Mouse (Mus musculus) heart, embryonic 14.5 days (tissue): ENCODE data around the gene Cdk13. TPM values are rescaled to one million over a fixed set of nuclear protein-coding genes. Genes with fewer than 3 reads are reported as not detected.

Source experiments
- ATAC-seq: fragments of 200-750 bp; cut with Nextera tagmentation; 2 replicates; pipeline ENCODE4 v1.8.0; 2017; ENCODE audit warnings: low read depth, moderate TSS enrichment; ENCODE audit not compliant: insufficient number of reproducible peaks, insufficient read depth, low FRiP score
- H3K27ac ChIP-seq, 2 experiments: fragments of 200-500 bp in 1 of 2; fragments of 300-500 bp in 1 of 2; sonication (generic) in 1 of 2; replicated peaks in 1 of 2; 2 replicates each; pipeline ENCODE4 v1.5.1; 2012 to 2014; ENCODE audit warnings: low read depth in 2 of 2, low read length in 2 of 2, control low read depth in 1 of 2, mild to moderate bottlenecking in 1 of 2, mixed read lengths in 1 of 2; ENCODE audit not compliant: control insufficient read depth in 1 of 2, insufficient read depth in 1 of 2
- H3K27me3 ChIP-seq: fragments of 300-500 bp; sonication (generic); 2 replicates; pipeline ENCODE4 v1.6.1; 2014; ENCODE audit warnings: mild to moderate bottlenecking, low read length, control low read depth; ENCODE audit not compliant: control insufficient read depth, insufficient read depth
- H3K36me3 ChIP-seq: fragments of 300-500 bp; sonication (generic); 2 replicates; pipeline ENCODE4 v1.6.1; 2014; ENCODE audit warnings: mild to moderate bottlenecking, control low read depth, low read length, mixed read lengths; ENCODE audit not compliant: control insufficient read depth, insufficient read depth
- H3K4me1 ChIP-seq, 2 experiments: fragments of 200-500 bp in 1 of 2; fragments of 300-500 bp in 1 of 2; sonication (generic) in 1 of 2; 2 replicates each; pipeline ENCODE4 v1.6.1; 2012 to 2014; ENCODE audit warnings: low read length in 2 of 2, control low read depth in 1 of 2, mixed read lengths in 1 of 2; ENCODE audit not compliant: control insufficient read depth in 2 of 2, insufficient read depth in 2 of 2
- H3K4me2 ChIP-seq: fragments of 300-500 bp; sonication (generic); 2 replicates; pipeline ENCODE4 v1.6.1; 2014; ENCODE audit warnings: mild to moderate bottlenecking, low read length
- H3K4me3 ChIP-seq, 2 experiments: fragments of 200-500 bp in 1 of 2; fragments of 300-500 bp in 1 of 2; sonication (generic) in 1 of 2; 2 replicates each; pipeline ENCODE4 v1.5.1; 2012 to 2014; ENCODE audit warnings: low read length in 2 of 2, mild to moderate bottlenecking in 2 of 2, control low read depth in 1 of 2, low read depth in 1 of 2, moderate library complexity in 1 of 2; ENCODE audit not compliant: control insufficient read depth in 1 of 2, insufficient read depth in 1 of 2
- H3K9ac ChIP-seq: fragments of 300-500 bp; sonication (generic); 2 replicates; pipeline ENCODE4 v1.6.1; 2014; ENCODE audit warnings: mild to moderate bottlenecking, low read length
- H3K9me3 ChIP-seq: fragments of 300-500 bp; sonication (generic); 2 replicates; pipeline ENCODE4 v1.6.1; 2016; ENCODE audit warnings: low read length, control low read depth; ENCODE audit not compliant: control insufficient read depth
- WGBS: fragments of 180-500 bp; shearing (Covaris S2); extraction: QIAGEN DNeasy Blood & Tissue Kit; methylation state at CpG from one replicate; pipeline ENCODE4 v1.1.7; 2014; 5-methylcytosine and 5-hydroxymethylcytosine counted together
- polyA plus RNA-seq: library from polyadenylated mRNA; unstranded; fragments of >200 nt; fragmentation: Nextera tagmentation; extraction: Ambion mirVana; gene quantifications from 2 replicates; pipeline ENCODE4 v1.2.1, GENCODE M21; 2014

The Cdk13 gene
- polyA plus RNA-seq, 1 experiment from 2014 or later, result 17.8 TPM

DNA sequence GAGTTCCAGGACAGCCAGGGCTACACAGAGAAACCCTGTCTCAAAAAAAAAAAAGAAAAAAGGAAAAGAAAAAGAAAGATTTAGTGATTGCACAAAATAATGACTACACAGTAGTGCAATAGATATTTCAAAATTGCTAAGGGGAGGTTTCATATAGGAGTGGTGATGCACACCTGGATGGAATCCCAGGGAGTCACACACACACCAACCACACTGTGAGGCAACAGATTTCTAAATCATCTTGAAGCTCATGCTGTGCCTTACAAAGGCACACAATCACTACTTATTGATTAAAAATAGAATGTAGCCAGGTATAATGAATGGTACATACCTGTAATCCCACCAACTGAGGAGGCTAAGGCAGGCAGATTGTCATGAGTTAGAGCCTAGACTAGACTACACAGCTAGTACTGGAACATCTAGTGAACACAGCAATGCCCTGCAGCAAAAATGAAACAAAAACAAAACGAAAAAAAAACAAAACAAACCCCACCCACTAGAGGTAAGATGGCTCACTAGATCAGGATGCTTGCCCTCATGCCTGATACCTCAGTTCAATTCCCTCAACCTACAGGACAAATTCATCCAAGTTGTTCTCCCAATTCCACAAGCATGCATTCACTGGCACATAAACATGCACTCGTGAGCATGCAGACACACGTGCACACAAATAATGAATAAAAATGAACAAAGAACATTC, 9.0 kb downstream of the Cdk13 start:
- ATAC-seq, result no peak
- no peaks in the 10 kb centered on the region for H3K27me3 ChIP-seq
- no peak overlapping the region for H3K4me2 ChIP-seq
- peaks cover 0 to 6% of the 10 kb centered on the region in 2 experiments; a peak in 2 of 4 replicates for H3K4me1 ChIP-seq
- WGBS, result 84% methylated on average over 3 of the region's 3 CpGs
- peaks cover 24% of the 10 kb centered on the region for H3K36me3 ChIP-seq
- no peak overlapping the region for H3K9ac ChIP-seq
- no peaks in the 10 kb centered on the region for H3K9me3 ChIP-seq
- H3K4me3 ChIP-seq, result no peak overlapping the region
- no peak overlapping the region for H3K27ac ChIP-seq

DNA sequence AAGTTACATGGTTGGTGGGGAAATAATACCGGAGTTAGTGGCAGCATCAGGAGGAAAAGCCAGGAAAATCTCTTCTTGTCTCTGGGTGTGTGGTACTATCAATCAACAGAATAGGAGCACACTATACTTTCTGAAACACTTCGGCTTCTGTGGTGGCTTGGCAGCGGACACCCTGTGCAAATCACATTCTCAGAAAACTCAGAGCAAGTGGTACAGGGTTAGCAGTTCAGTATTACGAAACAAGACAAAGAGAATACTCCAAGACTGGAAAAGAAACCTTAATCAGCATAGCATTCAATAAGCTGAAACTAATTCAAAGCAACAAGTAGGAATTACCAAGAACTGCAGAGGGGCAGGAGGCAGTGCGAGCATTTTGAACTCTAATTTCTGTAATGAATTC, 21.3 kb downstream of the Cdk13 start:
- no peak overlapping the region for H3K4me2 ChIP-seq
- 90% methylated on average over 5 of the region's 5 CpGs for WGBS
- peaks cover 3% of the 10 kb centered on the region; the same call in 1 of the 2 replicates for H3K36me3 ChIP-seq
- no peak for ATAC-seq
- no peak overlapping the region for H3K9ac ChIP-seq
- H3K27me3 ChIP-seq, result no peaks in the 10 kb centered on the region
- H3K4me3 ChIP-seq, result no peak overlapping the region
- H3K27ac ChIP-seq, result no peak overlapping the region
- H3K9me3 ChIP-seq, result no peaks in the 10 kb centered on the region
- H3K4me1 ChIP-seq, result no peaks in the 10 kb centered on the region

DNA sequence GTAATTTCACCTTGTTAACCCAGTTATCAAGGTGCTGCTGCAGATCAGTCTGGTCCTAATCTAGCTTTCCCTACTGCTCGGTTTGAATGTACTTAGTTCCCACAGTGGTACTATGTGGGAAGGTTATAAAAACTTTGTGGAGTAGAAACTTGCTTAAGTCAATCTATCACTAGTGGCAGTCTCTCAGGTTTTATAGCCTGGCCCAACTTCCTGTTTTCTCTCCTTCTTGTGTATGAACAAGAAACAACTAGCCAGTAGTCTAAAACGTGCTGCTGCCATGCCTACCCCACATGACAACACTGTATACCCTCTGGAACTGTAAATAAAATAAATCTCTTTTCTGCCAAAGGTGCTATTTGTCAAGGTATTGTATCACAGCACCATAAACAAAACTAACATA, 25.0 kb downstream of the Cdk13 start:
- Histone ChIP-seq H3K27me3 (no peaks in the 10 kb centered on the region), H3K36me3 (peaks cover 3% of the 10 kb centered on the region; the same call in 1 of the 2 replicates), H3K4me2 (no peak overlapping the region), H3K4me3 (no peak overlapping the region), H3K27ac (no peak overlapping the region), H3K4me1 (peaks cover 0 to 3% of the 10 kb centered on the region in 2 experiments; a peak in 1 of 4 replicates), H3K9ac (no peak overlapping the region), H3K9me3 (no peaks in the 10 kb centered on the region)
- ATAC-seq, result no peak
- WGBS, result 57% methylated on average over 2 of the region's 2 CpGs

DNA sequence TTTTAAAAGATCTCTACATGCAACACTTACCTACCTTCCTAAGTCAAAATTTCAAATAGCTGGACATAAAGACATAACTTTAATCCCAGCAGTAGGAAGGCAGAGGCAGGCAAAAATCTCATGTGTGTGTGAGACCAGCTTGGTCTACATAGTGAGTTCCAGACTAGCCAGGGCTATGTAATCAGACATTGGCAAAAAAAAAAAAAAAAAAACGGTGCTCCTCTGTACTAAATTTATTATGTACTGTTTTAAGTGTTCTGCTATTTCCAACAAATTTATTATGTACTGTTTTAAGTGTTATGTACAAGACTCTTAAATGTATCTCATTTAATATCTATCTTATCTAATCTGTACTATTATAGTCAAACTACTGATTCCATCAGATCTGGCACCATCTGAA, 28.6 kb downstream of the Cdk13 start:
- ATAC-seq, result no peak
- 62% methylated on average over 1 of the region's 1 CpGs for WGBS

DNA sequence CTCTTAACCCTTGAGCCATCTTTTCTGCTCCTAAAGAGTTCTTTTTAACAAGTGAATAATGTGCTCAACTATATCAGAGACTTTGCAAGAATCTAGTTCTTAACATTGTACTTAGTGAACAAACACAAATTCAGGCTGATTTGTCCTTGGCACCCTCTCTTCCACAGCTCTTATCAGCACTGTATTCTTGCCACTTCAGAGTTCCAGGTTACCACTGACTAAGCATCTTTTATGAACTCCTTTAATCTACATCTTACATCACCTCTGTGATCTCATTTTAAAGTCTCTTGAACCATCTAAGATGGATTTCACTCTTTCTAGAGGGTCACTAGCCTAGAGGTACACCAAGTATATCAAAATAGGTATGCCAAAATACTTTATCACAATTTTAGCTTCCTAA, 29.5 kb downstream of the Cdk13 start:
- no peak for ATAC-seq

More for the DNA sequence above, 28.6 kb downstream of the Cdk13 start:
- no peaks in the 10 kb centered on the region for H3K9me3 ChIP-seq
- no peaks in the 10 kb centered on the region for H3K27me3 ChIP-seq
- no peak overlapping the region for H3K4me2 ChIP-seq
- H3K4me1 ChIP-seq, result peaks cover 0 to 3% of the 10 kb centered on the region in 2 experiments; a peak in 1 of 4 replicates
- H3K9ac ChIP-seq, result no peak overlapping the region
- H3K4me3 ChIP-seq, result no peak overlapping the region
- H3K27ac ChIP-seq, result no peak overlapping the region
- H3K36me3 ChIP-seq, result peaks cover 9% of the 10 kb centered on the region

DNA sequence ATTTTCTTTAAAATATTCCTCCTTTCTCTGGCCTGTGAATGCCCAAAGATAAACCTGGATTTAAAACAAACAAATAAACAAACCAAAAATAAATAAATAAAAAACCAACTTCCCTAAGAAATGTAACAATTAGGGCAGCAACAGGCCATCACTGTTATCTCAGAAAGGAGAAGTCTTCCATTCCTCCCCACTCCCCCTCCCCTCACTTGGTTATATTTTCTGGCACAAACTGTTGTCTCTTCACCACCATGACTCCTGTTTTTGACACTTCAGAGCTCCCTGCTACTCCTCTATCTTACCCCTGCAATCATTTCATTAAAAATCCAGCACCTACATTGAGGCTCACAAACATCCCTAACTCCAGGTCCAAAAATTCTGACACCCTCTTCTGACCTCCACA, 31.8 kb downstream of the Cdk13 start:
- H3K4me1 ChIP-seq, result peaks cover 0 to 3% of the 10 kb centered on the region in 2 experiments; a peak in 1 of 4 replicates
- ATAC-seq, result no peak
- no peaks in the 10 kb centered on the region for H3K9me3 ChIP-seq
- no peak overlapping the region for H3K4me3 ChIP-seq
- no peak overlapping the region for H3K27ac ChIP-seq
- no peaks in the 10 kb centered on the region for H3K27me3 ChIP-seq
- peaks cover 9% of the 10 kb centered on the region for H3K36me3 ChIP-seq
- no peak overlapping the region for H3K4me2 ChIP-seq
- no peak overlapping the region for H3K9ac ChIP-seq

More for the DNA sequence above, 29.5 kb downstream of the Cdk13 start:
- Histone ChIP-seq H3K27me3 (no peaks in the 10 kb centered on the region), H3K27ac (no peak overlapping the region), H3K4me3 (no peak overlapping the region), H3K36me3 (peaks cover 9% of the 10 kb centered on the region), H3K9me3 (no peaks in the 10 kb centered on the region), H3K4me2 (no peak overlapping the region), H3K9ac (no peak overlapping the region), H3K4me1 (peaks cover 0 to 3% of the 10 kb centered on the region in 2 experiments; a peak in 1 of 4 replicates)

DNA sequence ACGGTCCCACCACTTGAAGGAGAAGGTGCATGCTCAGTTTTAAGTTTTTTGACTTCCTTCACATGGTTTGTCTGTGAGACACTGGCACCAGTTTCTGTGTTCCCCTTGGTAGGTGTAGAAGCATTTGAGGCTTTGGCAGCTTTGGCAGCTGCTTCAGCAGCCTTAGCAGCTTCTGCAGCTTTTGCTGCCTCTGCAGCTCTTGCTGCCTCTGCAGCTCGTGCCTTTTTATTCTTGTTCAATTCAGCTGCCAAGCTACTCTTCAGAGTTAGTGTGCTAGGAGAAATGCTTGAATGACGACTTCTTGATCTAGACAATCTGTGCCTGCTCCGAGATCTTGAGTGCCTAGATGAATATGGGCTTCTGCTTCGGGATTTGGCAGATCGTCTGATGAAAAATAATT, 32.3 kb downstream of the Cdk13 start:
- no peak for ATAC-seq
- WGBS, result 67% methylated on average over 6 of the region's 6 CpGs
- Histone ChIP-seq H3K4me2 (no peak overlapping the region), H3K9me3 (no peaks in the 10 kb centered on the region), H3K27me3 (no peaks in the 10 kb centered on the region), H3K4me1 (peaks cover 0 to 3% of the 10 kb centered on the region in 2 experiments; a peak in 1 of 4 replicates), H3K27ac (no peak overlapping the region), H3K36me3 (peaks cover 9% of the 10 kb centered on the region), H3K9ac (no peak overlapping the region), H3K4me3 (no peak overlapping the region)

DNA sequence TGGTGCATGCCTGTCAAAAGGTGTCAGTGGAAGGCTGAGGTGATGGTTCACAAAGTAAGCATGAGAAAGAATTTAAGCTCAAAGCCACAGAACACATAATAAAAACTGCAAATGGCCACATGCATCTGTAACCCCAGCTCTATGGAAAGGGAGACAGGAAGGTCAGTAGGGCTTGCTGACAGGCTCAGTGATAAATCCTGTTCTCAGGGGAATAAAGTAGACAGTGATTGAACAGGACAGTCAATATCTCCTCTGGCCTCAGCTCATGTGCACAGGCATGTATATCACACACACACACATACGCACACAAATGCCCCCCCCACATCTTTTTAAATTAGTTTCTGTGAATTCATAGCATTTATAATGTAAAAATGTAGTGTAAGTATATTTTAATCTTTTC, 42.5 kb downstream of the Cdk13 start:
- Histone ChIP-seq H3K4me3 (no peak overlapping the region), H3K4me2 (no peak overlapping the region), H3K9me3 (no peaks in the 10 kb centered on the region), H3K4me1 (peaks cover 0 to 12% of the 10 kb centered on the region in 2 experiments; a peak in 1 of 4 replicates), H3K27me3 (no peaks in the 10 kb centered on the region), H3K27ac (no peak overlapping the region), H3K36me3 (peaks cover 35% of the 10 kb centered on the region), H3K9ac (no peak overlapping the region)
- ATAC-seq, result no peak
- 48% methylated on average over 1 of the region's 1 CpGs for WGBS
